Mouse (Mus musculus) stomach, postnatal 0 days (tissue): ENCODE results near the gene Igfbp1. TPM values are rescaled to one million over a fixed set of nuclear protein-coding genes. Genes with fewer than 3 reads are reported as not detected.

Experiments used
- ATAC-seq: fragments of 200-750 bp; cut with Nextera tagmentation; 2 replicates; pipeline ENCODE4 v1.8.0; 2017; ENCODE audit not compliant: low FRiP score, low TSS enrichment
- DNase-seq: peaks from one replicate; pipeline ENCODE4 v3.0.0-alpha.2; 2016; ENCODE audit warnings: low spot score
- H3K27ac ChIP-seq: fragments of 300-500 bp; sonication (generic); replicated peaks from 2 replicates; pipeline ENCODE4 v1.5.1; 2014; ENCODE audit warnings: mild to moderate bottlenecking, control low read depth
- H3K27me3 ChIP-seq: fragments of 300-500 bp; sonication (generic); 2 replicates; pipeline ENCODE4 v1.6.1; 2014; ENCODE audit warnings: low read length; ENCODE audit not compliant: control insufficient read depth, insufficient read depth
- H3K36me3 ChIP-seq: fragments of 300-500 bp; sonication (generic); 2 replicates; pipeline ENCODE4 v1.6.1; 2014; ENCODE audit warnings: low read length, mixed read lengths; ENCODE audit not compliant: control insufficient read depth, insufficient read depth
- H3K4me1 ChIP-seq: fragments of 300-500 bp; sonication (generic); replicated peaks from 2 replicates; pipeline ENCODE4 v1.6.1; 2014; ENCODE audit warnings: antibody characterized with exemption; ENCODE audit not compliant: control insufficient read depth, insufficient read depth
- H3K4me2 ChIP-seq: fragments of 300-500 bp; sonication (generic); replicated peaks from 2 replicates; pipeline ENCODE4 v1.6.1; 2014; ENCODE audit warnings: low read depth, mild to moderate bottlenecking, control low read depth, moderate library complexity
- H3K4me3 ChIP-seq: fragments of 300-500 bp; sonication (generic); 2 replicates; pipeline ENCODE4 v1.5.1; 2014; ENCODE audit warnings: low read depth, low read length, control low read depth
- H3K9ac ChIP-seq: fragments of 300-500 bp; sonication (generic); 2 replicates; pipeline ENCODE4 v1.6.1; 2014; ENCODE audit warnings: mild to moderate bottlenecking, low read length, control low read depth, mixed read lengths
- H3K9me3 ChIP-seq: fragments of 300-500 bp; sonication (generic); 2 replicates; pipeline ENCODE4 v1.6.1; 2016; ENCODE audit warnings: low read length; ENCODE audit not compliant: control insufficient read depth
- CTCF ChIP-seq: IDR thresholded peaks from 2 replicates; pipeline ENCODE4 v1.5.1; 2016; ENCODE audit warnings: antibody characterized with exemption, low read depth, mild to moderate bottlenecking, moderate library complexity
- EP300 ChIP-seq: optimal IDR thresholded peaks from 2 replicates; pipeline ENCODE3; 2016; ENCODE audit warnings: antibody characterized with exemption
- WGBS: fragments of 180-500 bp; shearing (Covaris S2); extraction: QIAGEN DNeasy Blood & Tissue Kit; methylation state at CpG from one replicate; pipeline ENCODE4 v1.1.7; 2014; 5-methylcytosine and 5-hydroxymethylcytosine counted together
- polyA plus RNA-seq: library from polyadenylated mRNA; unstranded; fragments of >200 nt; fragmentation: Nextera tagmentation; extraction: Ambion mirVana; gene quantifications from 2 replicates; pipeline ENCODE4 v1.2.1, GENCODE M21; 2015

Gene Igfbp1
- polyA plus RNA-seq, 1 experiment from 2014 or later: 2.3 TPM

GRCm38 (mm10) chr11:7228107-7228506, 30.5 kb downstream of the Igfbp1 start:
- Histone ChIP-seq H3K4me3 (no peak overlapping the region), H3K4me2 (no peak overlapping the region), H3K36me3 (no peaks in the 10 kb centered on the region), H3K4me1 (no peaks in the 10 kb centered on the region), H3K27ac (no peak overlapping the region), H3K9me3 (no peaks in the 10 kb centered on the region), H3K27me3 (no peaks in the 10 kb centered on the region), H3K9ac (no peak overlapping the region)
- TF ChIP-seq EP300 (no peak), CTCF (no peak)
- DNase-seq (no peak), ATAC-seq (no peak)
- WGBS: 85% methylated on average over 4 of the region's 4 CpGs

- H3K9me3 ChIP-seq: no peaks in the 10 kb centered on the region
- H3K4me1 ChIP-seq: no peaks in the 10 kb centered on the region
- H3K4me3 ChIP-seq: no peak overlapping the region
- no peak overlapping the region for H3K9ac ChIP-seq
- no peak for ATAC-seq
- 67% methylated on average over 4 of the region's 4 CpGs for WGBS
- no peaks in the 10 kb centered on the region for H3K27me3 ChIP-seq
- no peak for DNase-seq
- H3K36me3 ChIP-seq: no peaks in the 10 kb centered on the region
- no peak overlapping the region for H3K4me2 ChIP-seq
- no peak overlapping the region for H3K27ac ChIP-seq
- no peak for TF ChIP-seq CTCF
- no peak for TF ChIP-seq EP300
Measured at GRCm38 (mm10) chr11:7230000-7230399, 32.4 kb downstream of the Igfbp1 start.

- Histone ChIP-seq H3K36me3 (no peaks in the 10 kb centered on the region), H3K4me1 (no peaks in the 10 kb centered on the region), H3K9me3 (no peaks in the 10 kb centered on the region), H3K9ac (no peak overlapping the region), H3K4me3 (no peak overlapping the region), H3K27me3 (no peaks in the 10 kb centered on the region), H3K27ac (no peak overlapping the region), H3K4me2 (no peak overlapping the region)
- no peak for TF ChIP-seq CTCF
- TF ChIP-seq EP300: no peak
- no peak for ATAC-seq
- no peak for DNase-seq
- 92% methylated on average over 4 of the region's 4 CpGs for WGBS
Measured at GRCm38 (mm10) chr11:7231958-7232357, 34.4 kb downstream of the Igfbp1 start.

GRCm38 (mm10) chr11:7233333-7233732, 35.8 kb downstream of the Igfbp1 start:
- H3K36me3 ChIP-seq: no peaks in the 10 kb centered on the region
- ATAC-seq (no peak), DNase-seq (no peak)
- H3K9me3 ChIP-seq: no peaks in the 10 kb centered on the region
- H3K4me1 ChIP-seq: no peaks in the 10 kb centered on the region; the same call in 1 of the 2 replicates
- no peaks in the 10 kb centered on the region for H3K27me3 ChIP-seq
- TF ChIP-seq EP300 (no peak), CTCF (no peak)
- no peak overlapping the region for H3K4me3 ChIP-seq
- no peak overlapping the region for H3K9ac ChIP-seq
- 86% methylated on average over 2 of the region's 2 CpGs for WGBS
- no peak overlapping the region for H3K27ac ChIP-seq
- no peak overlapping the region for H3K4me2 ChIP-seq

GRCm38 (mm10) chr11:7234436-7234835, 36.9 kb downstream of the Igfbp1 start:
- no peaks in the 10 kb centered on the region for H3K27me3 ChIP-seq
- ATAC-seq: no peak
- TF ChIP-seq EP300 (no peak), CTCF (no peak)
- no peak overlapping the region for H3K4me2 ChIP-seq
- H3K27ac ChIP-seq: no peak overlapping the region
- H3K9ac ChIP-seq: no peak overlapping the region
- no peak for DNase-seq
- H3K36me3 ChIP-seq: no peaks in the 10 kb centered on the region
- WGBS: 86% methylated on average over 1 of the region's 1 CpGs
- no peak overlapping the region for H3K4me3 ChIP-seq
- H3K4me1 ChIP-seq: no peaks in the 10 kb centered on the region; the same call in 1 of the 2 replicates
- H3K9me3 ChIP-seq: no peaks in the 10 kb centered on the region

- TF ChIP-seq EP300: no peak
- TF ChIP-seq CTCF: 0 out of 2 replicates have a peak, but pooled peaks have one; percentile 15
- Histone ChIP-seq H3K27me3 (no peaks in the 10 kb centered on the region), H3K9me3 (no peaks in the 10 kb centered on the region), H3K36me3 (no peaks in the 10 kb centered on the region), H3K4me1 (no peaks in the 10 kb centered on the region; the same call in 1 of the 2 replicates), H3K9ac (no peak overlapping the region), H3K4me2 (no peak overlapping the region), H3K4me3 (no peak overlapping the region), H3K27ac (no peak overlapping the region)
- 73% methylated on average over 3 of the region's 3 CpGs for WGBS
- no peak for DNase-seq
- no peak for ATAC-seq
Measured at GRCm38 (mm10) chr11:7234981-7235609, 37.5 kb downstream of the Igfbp1 start.
